Comparison of ENCODE assay signal across 22 mouse cellular contexts in genomic region chr5:37670781-37671180, GRCm38 (mm10). TPM values are rescaled to one million over a fixed set of nuclear protein-coding genes. Genes with fewer than 3 reads are reported as not detected.
DNase-seq lines count a peak whose midpoint lies in the region; ATAC-seq and TF ChIP-seq lines count a peak whose summit lies in the region.
"Had no signal": no experiment of that assay in that cellular context is flagged by ENCODE, and none has a peak within 500 bp of the region (broad histone marks: within the 10 kb centered on the region; RNA-seq: fewer than 3 reads in every experiment).

No protein-coding gene starts in this region.

- peak; percentile 19 to 31 for DNase-seq in frontal cortex, postnatal 36 days (ENCODE audit: low spot score in 2 of 2)
- no peak for DNase-seq in frontal cortex, postnatal 10 days (ENCODE audit: low spot score in 2 of 2)
- peak; percentile 5 to 14 for DNase-seq in layer of hippocampus, adult 2 months (ENCODE audit: low spot score in 2 of 2)
- DNase-seq in layer of hippocampus, adult 11-12 months (ENCODE audit: low spot score) = no peak
- DNase-seq in left cerebral cortex, postnatal 36 days (ENCODE audit: low spot score in 2 of 2) = peak; percentile 5 to 22
- no peak for DNase-seq in left cerebral cortex, postnatal 10 days (ENCODE audit: extremely low spot score in 1 of 2, low spot score in 2 of 2)
- peak; percentile 61 for DNase-seq in brain, adult 2 months (ENCODE audit: low read depth, low spot score)
- DNase-seq: adrenal gland, postnatal 10 days; cerebellum, adult 11-12 months; cerebellum, adult 9-10 months; cerebellum, postnatal 25 days; gastrocnemius, postnatal 36 days; heart, adult 18-20 months; heart, postnatal 10 days had no signal

- H3K27ac ChIP-seq in layer of hippocampus, adult 2 months = peak overlapping the region; percentile 75
- H3K27ac ChIP-seq in midbrain, embryonic 13.5 days = no peak overlapping the region
- H3K27ac ChIP-seq: embryonic facial prominence, embryonic 12.5 days; forebrain, embryonic 15.5 days; heart, embryonic 10.5 days; hindbrain, embryonic 13.5 days had no signal

- no peaks in the 10 kb centered on the region for H3K9me3 ChIP-seq in midbrain, embryonic 13.5 days
- H3K9me3 ChIP-seq: embryonic facial prominence, embryonic 12.5 days; forebrain, embryonic 15.5 days; heart, embryonic 10.5 days; hindbrain, embryonic 13.5 days had no signal

- WGBS in midbrain, embryonic 13.5 days = 91% methylated on average over 7 of the region's 7 CpGs

- TF ChIP-seq CTCF in layer of hippocampus, adult 2 months (conservative IDR thresholded peaks at IDR 0.05) = no peak

- H3K36me3 ChIP-seq in midbrain, embryonic 13.5 days = no peaks in the 10 kb centered on the region
- H3K36me3 ChIP-seq: embryonic facial prominence, embryonic 12.5 days; forebrain, embryonic 15.5 days; heart, embryonic 10.5 days; hindbrain, embryonic 13.5 days had no signal

- intact Hi-C loops in left cerebral cortex, postnatal 36 days (cut with DNase I) = no loop called here
- intact Hi-C loops in left cerebral cortex, postnatal 10 days (cut with DNase I) = no loop called here

- no peaks in the 10 kb centered on the region for H3K27me3 ChIP-seq in midbrain, embryonic 13.5 days
- H3K27me3 ChIP-seq: embryonic facial prominence, embryonic 12.5 days; forebrain, embryonic 15.5 days; hindbrain, embryonic 13.5 days had no signal

- H3K4me1 ChIP-seq in midbrain, embryonic 13.5 days (replicated peaks) = no peaks in the 10 kb centered on the region
- H3K4me1 ChIP-seq: embryonic facial prominence, embryonic 12.5 days; forebrain, embryonic 15.5 days; heart, embryonic 10.5 days; hindbrain, embryonic 13.5 days had no signal

- H3K4me2 ChIP-seq in midbrain, embryonic 13.5 days (replicated peaks) = no peak overlapping the region
- H3K4me2 ChIP-seq: embryonic facial prominence, embryonic 12.5 days; forebrain, embryonic 15.5 days; hindbrain, embryonic 13.5 days had no signal

- no peak overlapping the region for H3K9ac ChIP-seq in midbrain, embryonic 13.5 days (replicated peaks)
- H3K9ac ChIP-seq: embryonic facial prominence, embryonic 12.5 days; forebrain, embryonic 15.5 days; hindbrain, embryonic 13.5 days had no signal

- no peak overlapping the region for H3K4me3 ChIP-seq in layer of hippocampus, adult 2 months
- no peak overlapping the region for H3K4me3 ChIP-seq in midbrain, embryonic 13.5 days (replicated peaks)
- H3K4me3 ChIP-seq: embryonic facial prominence, embryonic 12.5 days; forebrain, embryonic 15.5 days; heart, embryonic 10.5 days; hindbrain, embryonic 13.5 days had no signal

- no peak for ATAC-seq in midbrain, embryonic 13.5 days
- ATAC-seq: forebrain, embryonic 15.5 days had no signal

RNA-seq across cellular contexts. Expression of gene Stk32b, which starts 46.2 kb away (rescaled TPM):
- 1 to 10 TPM; 5.4 to 7.5 TPM for total RNA-seq in layer of hippocampus, adult 2 months (2021)
- 1 to 10 TPM; 1.4 to 2.3 TPM for total RNA-seq in left cerebral cortex, postnatal 36 days (2021)
- total RNA-seq in left cerebral cortex, postnatal 10 days (2021) = 1 to 10 TPM; 8.7 to 9.0 TPM
- polyA plus RNA-seq in midbrain, embryonic 13.5 days (2015; fragmentation: Nextera tagmentation; extraction: Ambion mirVana) = 15.2 and 17.3 TPM in 2 replicates
- total RNA-seq: gastrocnemius, postnatal 36 days; hematopoietic stem cell, adult 5-6 weeks; MEL had no signal
- polyA plus RNA-seq: C2C12 had no signal

Comparison
In these comparisons a context has a peak if more than half of its experiments do, and no peak if none do; other contexts are left out.
1. DNase-seq: peak in frontal cortex, postnatal 36 days (2 of 2), layer of hippocampus, adult 2 months (2 of 2), left cerebral cortex, postnatal 36 days (2 of 2) and brain, adult 2 months (single experiment); none in frontal cortex, postnatal 10 days (0 of 2), layer of hippocampus, adult 11-12 months (single experiment) and left cerebral cortex, postnatal 10 days (0 of 2).